Mouse (Mus musculus) neural tube, embryonic 14.5 days (tissue): Measurements from ENCODE around the gene Zfp652. TPM values are rescaled to one million over a fixed set of nuclear protein-coding genes. Genes with fewer than 3 reads are reported as not detected.
"Not testable (repeated sequence)": the region's sequence is repeated elsewhere in the genome, so short reads cannot be mapped to it uniquely, and the experiment has no call there.

Experiments
- ATAC-seq: fragments of 200-750 bp; cut with Nextera tagmentation; 2 replicates; pipeline ENCODE4 v1.8.0; 2017; ENCODE audit warnings: low read depth, mild to moderate bottlenecking, moderate TSS enrichment, moderate library complexity
- H3K27ac ChIP-seq: fragments of 300-500 bp; sonication (generic); 2 replicates; pipeline ENCODE4 v1.5.1; 2014; ENCODE audit warnings: low read depth, mild to moderate bottlenecking, control low read depth, low read length, moderate library complexity, mixed read lengths
- H3K27me3 ChIP-seq: fragments of 300-500 bp; sonication (generic); 2 replicates; pipeline ENCODE4 v1.6.1; 2014; ENCODE audit warnings: low read length; ENCODE audit not compliant: control insufficient read depth, insufficient read depth
- H3K36me3 ChIP-seq: fragments of 300-500 bp; sonication (generic); 2 replicates; pipeline ENCODE4 v1.6.1; 2014; ENCODE audit warnings: low read length, mixed read lengths; ENCODE audit not compliant: control insufficient read depth, insufficient read depth
- H3K4me1 ChIP-seq: fragments of 300-500 bp; sonication (generic); 2 replicates; pipeline ENCODE4 v1.6.1; 2014; ENCODE audit warnings: low read length; ENCODE audit not compliant: control insufficient read depth, insufficient read depth
- H3K4me2 ChIP-seq: fragments of 300-500 bp; sonication (generic); 2 replicates; pipeline ENCODE4 v1.6.1; 2014; ENCODE audit warnings: mild to moderate bottlenecking, low read depth, low read length, control low read depth
- H3K4me3 ChIP-seq: fragments of 300-500 bp; sonication (generic); 2 replicates; pipeline ENCODE4 v1.5.1; 2014; ENCODE audit warnings: low read depth, low read length, control low read depth, mixed read lengths
- H3K9ac ChIP-seq: fragments of 300-500 bp; sonication (generic); replicated peaks from 2 replicates; pipeline ENCODE4 v1.6.1; 2014; ENCODE audit warnings: low read depth, mild to moderate bottlenecking, control low read depth, low read length, mixed read lengths
- H3K9me3 ChIP-seq: fragments of 300-500 bp; sonication (generic); 2 replicates; pipeline ENCODE4 v1.6.1; 2016; ENCODE audit warnings: low read length; ENCODE audit not compliant: control insufficient read depth
- WGBS: fragments of 180-500 bp; shearing (Covaris S2); extraction: QIAGEN DNeasy Blood & Tissue Kit; methylation state at CpG from one replicate; pipeline ENCODE4 v1.1.7; 2014; 5-methylcytosine and 5-hydroxymethylcytosine counted together
- polyA plus RNA-seq: library from polyadenylated mRNA; unstranded; fragments of >200 nt; fragmentation: Nextera tagmentation; extraction: Ambion mirVana; gene quantifications from 2 replicates; pipeline ENCODE4 v1.2.1, GENCODE M21; 2014

Gene Zfp652
- polyA plus RNA-seq, 1 experiment from 2014 or later = 12.9 TPM

DNA sequence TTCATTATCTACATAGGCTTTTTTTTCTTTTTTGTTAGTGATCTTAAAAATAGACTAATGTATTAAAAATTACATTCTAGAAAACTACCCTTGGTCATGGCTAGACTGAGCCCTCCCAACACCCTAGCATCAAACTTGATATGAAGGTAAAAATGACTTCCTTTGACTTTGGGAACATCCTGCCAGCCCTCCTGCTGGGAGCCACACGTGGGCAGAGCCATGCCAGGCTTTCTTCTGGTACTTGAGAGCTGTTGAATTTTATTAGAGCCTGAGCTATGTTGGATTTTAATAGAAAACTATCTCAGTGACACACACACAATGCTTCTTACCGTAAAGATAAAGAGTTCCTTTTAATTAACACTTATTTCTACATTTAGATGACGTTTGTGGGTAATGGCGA, 34.3 kb downstream of the Zfp652 start:
- no peak overlapping the region for H3K27ac ChIP-seq
- H3K27me3 ChIP-seq = no peaks in the 10 kb centered on the region
- no peak for ATAC-seq
- no peaks in the 10 kb centered on the region for H3K9me3 ChIP-seq
- H3K4me1 ChIP-seq = no peaks in the 10 kb centered on the region
- no peak overlapping the region for H3K4me3 ChIP-seq
- no peaks in the 10 kb centered on the region; the same call in 1 of the 2 replicates for H3K36me3 ChIP-seq
- H3K4me2 ChIP-seq = no peak overlapping the region
- WGBS = 67% methylated on average over 4 of the region's 4 CpGs
- no peak overlapping the region for H3K9ac ChIP-seq

DNA sequence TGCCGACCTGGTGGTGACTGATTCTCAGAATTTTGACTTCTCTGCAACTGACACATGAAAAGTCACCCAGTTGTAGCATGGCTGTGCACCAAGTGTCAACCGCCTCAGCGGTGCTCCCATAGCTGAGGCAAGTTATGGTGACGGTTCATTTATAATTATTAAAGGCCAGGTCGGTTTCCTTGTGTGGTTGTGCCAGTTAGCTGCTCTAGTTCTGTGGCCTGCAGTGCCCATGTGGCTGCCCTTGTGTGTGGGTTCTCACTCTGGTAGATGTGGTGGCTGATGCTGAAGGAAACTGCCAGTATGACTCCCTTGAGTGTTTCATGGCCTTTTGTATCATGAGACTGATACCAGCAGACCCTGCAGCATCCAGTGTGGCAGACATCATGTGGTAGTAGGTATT, 35.9 kb downstream of the Zfp652 start:
- peaks cover 2% of the 10 kb centered on the region; the same call in 1 of the 2 replicates for H3K36me3 ChIP-seq
- no peak overlapping the region for H3K4me3 ChIP-seq
- no peak overlapping the region for H3K9ac ChIP-seq
- H3K9me3 ChIP-seq = no peaks in the 10 kb centered on the region
- H3K4me1 ChIP-seq = no peaks in the 10 kb centered on the region
- H3K27ac ChIP-seq = no peak overlapping the region
- no peaks in the 10 kb centered on the region for H3K27me3 ChIP-seq
- no peak overlapping the region for H3K4me2 ChIP-seq
- ATAC-seq = no peak
- WGBS = 92% methylated on average over 5 of the region's 5 CpGs

GRCm38 (mm10) chr11:95749619-95750018, 37.1 kb downstream of the Zfp652 start:
- peaks cover 14% of the 10 kb centered on the region for H3K36me3 ChIP-seq
- H3K4me3 ChIP-seq = no peak overlapping the region
- ATAC-seq = no peak
- H3K9me3 ChIP-seq = no peaks in the 10 kb centered on the region
- no peak overlapping the region for H3K4me2 ChIP-seq
- no peak overlapping the region for H3K27ac ChIP-seq
- WGBS = 90% methylated on average over 15 of the region's 15 CpGs
- no peak overlapping the region for H3K9ac ChIP-seq
- no peaks in the 10 kb centered on the region for H3K27me3 ChIP-seq
- H3K4me1 ChIP-seq = no peaks in the 10 kb centered on the region

- H3K36me3 ChIP-seq = peaks cover 24% of the 10 kb centered on the region
Observed at GRCm38 (mm10) chr11:95750995-95751394, 38.5 kb downstream of the Zfp652 start.

DNA sequence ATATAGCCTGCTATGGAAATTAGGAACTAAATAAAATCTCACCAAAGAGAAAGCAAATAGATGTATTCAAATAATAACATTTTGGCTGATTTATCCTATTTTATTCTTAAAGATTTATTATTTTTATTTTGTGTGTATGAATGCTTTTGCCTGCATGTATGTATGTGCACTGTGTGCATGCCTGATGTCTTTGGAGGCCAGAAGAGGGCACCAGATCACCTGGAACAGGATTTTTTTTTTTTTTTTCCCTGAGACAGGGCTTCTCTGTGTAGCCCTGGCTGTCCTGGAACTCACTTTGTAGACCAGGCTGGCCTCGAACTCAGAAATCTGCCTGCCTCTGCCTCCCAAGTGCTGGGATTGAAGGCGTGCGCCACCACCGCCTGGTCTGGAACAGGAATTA, 42.7 kb downstream of the Zfp652 start:
- ATAC-seq, H3K9me3 ChIP-seq, H3K27ac ChIP-seq, H3K27me3 ChIP-seq, H3K9ac ChIP-seq, H3K4me2 ChIP-seq, H3K4me1 ChIP-seq, H3K4me3 ChIP-seq: not testable (repeated sequence)
- 99% methylated on average over 4 of the region's 4 CpGs for WGBS
- peaks cover 24% of the 10 kb centered on the region for H3K36me3 ChIP-seq

More at GRCm38 (mm10) chr11:95750995-95751394, 38.5 kb downstream of the Zfp652 start:
- Histone ChIP-seq H3K9ac (no peak overlapping the region), H3K4me1 (no peaks in the 10 kb centered on the region), H3K27ac (no peak overlapping the region), H3K27me3 (no peaks in the 10 kb centered on the region), H3K4me2 (no peak overlapping the region), H3K4me3 (no peak overlapping the region), H3K9me3 (no peaks in the 10 kb centered on the region)
- ATAC-seq = no peak
- WGBS = 10% methylated on average over 1 of the region's 1 CpGs

DNA sequence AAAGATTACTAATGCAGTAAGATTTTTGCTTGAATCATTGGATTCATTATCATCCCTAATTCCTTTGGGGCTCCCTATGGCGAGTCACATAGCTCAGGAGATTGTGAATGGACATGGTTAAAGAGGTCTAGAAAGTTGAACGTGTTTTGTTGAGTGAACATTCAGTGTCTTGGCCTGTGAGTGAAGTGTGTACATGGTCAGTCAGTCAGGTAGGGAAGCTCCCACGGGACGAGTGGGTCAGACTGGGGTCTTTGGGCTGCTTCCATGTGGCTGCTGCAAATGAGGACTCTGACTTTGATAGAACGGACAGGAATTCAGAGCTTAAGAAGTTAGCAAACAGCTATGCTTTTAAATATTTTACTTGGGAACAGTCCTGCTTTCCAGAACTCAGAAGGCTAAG, 48.0 kb downstream of the Zfp652 start:
- no peak overlapping the region for H3K27ac ChIP-seq
- H3K9ac ChIP-seq = no peak overlapping the region
- peaks cover 4% of the 10 kb centered on the region; the same call in 1 of the 2 replicates for H3K36me3 ChIP-seq
- WGBS = 93% methylated on average over 5 of the region's 5 CpGs
- ATAC-seq = no peak
- no peaks in the 10 kb centered on the region for H3K27me3 ChIP-seq
- H3K4me3 ChIP-seq = no peak overlapping the region
- no peaks in the 10 kb centered on the region for H3K9me3 ChIP-seq
- H3K4me1 ChIP-seq = no peaks in the 10 kb centered on the region
- H3K4me2 ChIP-seq = no peak overlapping the region

- no peaks in the 10 kb centered on the region for H3K9me3 ChIP-seq
- no peak overlapping the region for H3K4me3 ChIP-seq
- no peak overlapping the region for H3K4me2 ChIP-seq
- no peak overlapping the region for H3K27ac ChIP-seq
- 86% methylated on average over 4 of the region's 4 CpGs for WGBS
- H3K27me3 ChIP-seq = no peaks in the 10 kb centered on the region
- H3K9ac ChIP-seq = no peak overlapping the region
- H3K4me1 ChIP-seq = no peaks in the 10 kb centered on the region
- ATAC-seq = no peak
- no peaks in the 10 kb centered on the region; the same call in 1 of the 2 replicates for H3K36me3 ChIP-seq
Observed at GRCm38 (mm10) chr11:95762996-95763395, 50.5 kb downstream of the Zfp652 start.

GRCm38 (mm10) chr11:95764806-95765205, 52.3 kb downstream of the Zfp652 start:
- no peak overlapping the region for H3K4me2 ChIP-seq
- no peaks in the 10 kb centered on the region for H3K27me3 ChIP-seq
- WGBS = 61% methylated on average over 8 of the region's 8 CpGs

GRCm38 (mm10) chr11:95765334-95765733, 52.9 kb downstream of the Zfp652 start:
- Histone ChIP-seq H3K4me2 (no peak overlapping the region), H3K4me1 (no peaks in the 10 kb centered on the region), H3K27ac (no peak overlapping the region), H3K9ac (no peak overlapping the region), H3K36me3 (no peaks in the 10 kb centered on the region; the same call in 1 of the 2 replicates), H3K9me3 (no peaks in the 10 kb centered on the region), H3K27me3 (no peaks in the 10 kb centered on the region), H3K4me3 (no peak overlapping the region)
- no peak for ATAC-seq
- WGBS = 85% methylated on average over 10 of the region's 10 CpGs

More at GRCm38 (mm10) chr11:95764806-95765205, 52.3 kb downstream of the Zfp652 start:
- no peak for ATAC-seq
- no peaks in the 10 kb centered on the region for H3K4me1 ChIP-seq
- H3K36me3 ChIP-seq = no peaks in the 10 kb centered on the region; the same call in 1 of the 2 replicates
- H3K27ac ChIP-seq = no peak overlapping the region
- H3K9me3 ChIP-seq = no peaks in the 10 kb centered on the region
- H3K9ac ChIP-seq = no peak overlapping the region
- H3K4me3 ChIP-seq = no peak overlapping the region
